In the genomic region with DNA sequence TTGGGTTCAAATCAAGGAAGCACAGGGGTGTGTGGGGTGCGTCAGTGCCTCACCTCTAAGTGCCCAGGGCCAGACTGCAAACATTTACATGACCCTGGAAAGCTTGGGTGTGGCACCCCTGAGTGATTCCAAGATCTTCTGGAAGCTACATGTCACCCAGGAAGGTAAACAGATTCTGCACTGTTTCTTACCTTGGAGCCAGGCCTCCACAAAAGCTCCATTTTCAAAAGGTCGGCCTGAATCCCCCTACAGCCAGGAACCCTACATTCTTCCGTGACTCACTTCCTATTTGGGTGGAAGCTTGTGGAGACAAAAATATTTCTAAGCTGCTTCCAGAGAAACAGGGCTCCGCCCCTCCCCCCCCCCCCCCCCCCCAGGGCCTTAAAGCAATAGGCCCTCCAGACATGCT, we compare ENCODE assay signal across 10 mouse cellular contexts. TPM values are rescaled to one million over a fixed set of nuclear protein-coding genes. Genes with fewer than 3 reads are reported as not detected.
DNase-seq lines count a peak whose midpoint lies in the region; ATAC-seq and TF ChIP-seq lines count a peak whose summit lies in the region.
"Had no signal": no experiment of that assay in that cellular context is flagged by ENCODE, and none has a peak within 500 bp of the region (broad histone marks: within the 10 kb centered on the region; RNA-seq: fewer than 3 reads in every experiment).

No protein-coding gene starts in this region.

- no peaks in the 10 kb centered on the region for H3K9me3 ChIP-seq in heart, embryonic 12.5 days (replicated peaks)
- H3K9me3 ChIP-seq in lung, embryonic 16.5 days (ENCODE audit: control insufficient read depth, low read length): no peaks in the 10 kb centered on the region
- H3K9me3 ChIP-seq in hindbrain, embryonic 11.5 days (ENCODE audit: control insufficient read depth, low read length): no peaks in the 10 kb centered on the region
- H3K9me3 ChIP-seq: liver, embryonic 15.5 days had no signal

- no peaks in the 10 kb centered on the region for H3K27me3 ChIP-seq in Patski
- no peaks in the 10 kb centered on the region for H3K27me3 ChIP-seq in heart, embryonic 12.5 days (replicated peaks)
- H3K27me3 ChIP-seq in lung, embryonic 16.5 days (ENCODE audit: control insufficient read depth, insufficient read depth, low read depth, low read length): no peaks in the 10 kb centered on the region
- no peaks in the 10 kb centered on the region for H3K27me3 ChIP-seq in hindbrain, embryonic 11.5 days (ENCODE audit: control insufficient read depth, insufficient read depth, low read length)
- H3K27me3 ChIP-seq: liver, embryonic 15.5 days had no signal

- H3K4me2 ChIP-seq in heart, embryonic 12.5 days: peak overlapping the region; percentile 48
- H3K4me2 ChIP-seq in lung, embryonic 16.5 days (ENCODE audit: low read depth, low read length): peak overlapping the region; percentile 39; the same call in 1 of the 2 replicates
- H3K4me2 ChIP-seq in hindbrain, embryonic 11.5 days (replicated peaks; ENCODE audit: low read depth, low read length): no peak overlapping the region
- H3K4me2 ChIP-seq: hindbrain, embryonic 14.5 days; liver, embryonic 15.5 days had no signal

- peak; percentile 15 for ATAC-seq in Patski
- ATAC-seq in heart, embryonic 12.5 days (ENCODE audit: insufficient number of reproducible peaks, low FRiP score): no peak
- peak; percentile 31; the same call in 1 of the 2 replicates for ATAC-seq in lung, embryonic 16.5 days (ENCODE audit: low read depth)
- no peak for ATAC-seq in hindbrain, embryonic 11.5 days (ENCODE audit: low FRiP score)

- H3K4me3 ChIP-seq in heart, embryonic 12.5 days: no peak overlapping the region; the same call in 1 of the 2 replicates
- no peak overlapping the region for H3K4me3 ChIP-seq in lung, embryonic 16.5 days (ENCODE audit: low read length)
- H3K4me3 ChIP-seq in hindbrain, embryonic 11.5 days (ENCODE audit: low read depth, low read length): no peak overlapping the region
- H3K4me3 ChIP-seq: liver, embryonic 15.5 days had no signal

- peak; percentile 15 for DNase-seq in gastrocnemius, postnatal 25 days
- no peak for DNase-seq in gastrocnemius, postnatal 10 days
- DNase-seq in Patski (ENCODE audit: low read depth, low spot score) (no peak), MN1 (ENCODE audit: low spot score) (no peak)
- DNase-seq in hindbrain, embryonic 11.5 days (ENCODE audit: low spot score): no peak
- no peak for DNase-seq in gastrocnemius, adult 18-20 months (ENCODE audit: low spot score)

- in situ Hi-C loops in Patski (cut with MboI; ENCODE audit: low pct_unique_long_range_greater_than_20kb): no loop called here

- H3K4me1 ChIP-seq in heart, embryonic 12.5 days (replicated peaks): peaks cover 21% of the 10 kb centered on the region
- peaks cover 12% of the 10 kb centered on the region; the same call in 1 of the 2 replicates for H3K4me1 ChIP-seq in lung, embryonic 16.5 days (replicated peaks; ENCODE audit: control insufficient read depth, insufficient read depth, low read length)
- no peaks in the 10 kb centered on the region for H3K4me1 ChIP-seq in hindbrain, embryonic 11.5 days (replicated peaks; ENCODE audit: control insufficient read depth, insufficient read depth, low read length)

- CTCF ChIA-PET in Patski (lab: Charles Lee): interaction anchor here (1.3 to 3.1 kb wide), 2 partner anchors 15 to 58 kb away, joined by 3 to 15 read pairs; no protein-coding TSS in a partner anchor

- peaks cover 14% of the 10 kb centered on the region for H3K36me3 ChIP-seq in heart, embryonic 12.5 days
- peaks cover 12% of the 10 kb centered on the region for H3K36me3 ChIP-seq in lung, embryonic 16.5 days (ENCODE audit: control insufficient read depth, insufficient read depth, low read length)
- 0 out of 2 replicates have a peak, but pooled peaks cover 3% of the 10 kb centered on the region for H3K36me3 ChIP-seq in hindbrain, embryonic 11.5 days (ENCODE audit: control insufficient read depth, insufficient read depth, low read length)

- no peak for TF ChIP-seq CTCF in Patski (IDR thresholded peaks at IDR 0.05)

- H3K27ac ChIP-seq in heart, embryonic 12.5 days (ENCODE audit: poor library complexity, severe bottlenecking): no peak overlapping the region
- H3K27ac ChIP-seq in lung, embryonic 16.5 days (ENCODE audit: low read length): peak overlapping the region; percentile 45; the same call in 1 of the 2 replicates
- H3K27ac ChIP-seq in hindbrain, embryonic 11.5 days (ENCODE audit: low read depth, low read length): no peak overlapping the region
- H3K27ac ChIP-seq: hindbrain, embryonic 14.5 days; liver, embryonic 15.5 days had no signal

- no peak overlapping the region for H3K9ac ChIP-seq in heart, embryonic 12.5 days
- H3K9ac ChIP-seq in lung, embryonic 16.5 days (ENCODE audit: low read length): no peak overlapping the region
- H3K9ac ChIP-seq in hindbrain, embryonic 11.5 days (ENCODE audit: low read depth, low read length): no peak overlapping the region
- H3K9ac ChIP-seq: hindbrain, embryonic 14.5 days; liver, embryonic 15.5 days had no signal

- POLR2A ChIA-PET in Patski (lab: Charles Lee): interaction anchor here (1.0 kb wide), 1 partner anchor 33 kb away, joined by 3 read pairs; no protein-coding TSS in a partner anchor

- WGBS in heart, embryonic 12.5 days: 28% methylated on average over 4 of the region's 4 CpGs
- 20% methylated on average over 3 of the region's 4 CpGs for WGBS in lung, embryonic 16.5 days
- WGBS in hindbrain, embryonic 11.5 days: 84% methylated on average over 4 of the region's 4 CpGs

RNA-seq across cellular contexts. Expression of a gene that starts 34.3 kb away (rescaled TPM):
- total RNA-seq in gastrocnemius, postnatal 25 days (2021): 10 to 100 TPM; 67.4 to 73.8 TPM
- total RNA-seq in gastrocnemius, postnatal 10 days (2021): 10 to 100 TPM; 64.1 to 68.9 TPM
- 50.3 TPM for polyA plus RNA-seq in Patski (2021)
- polyA plus RNA-seq in heart, embryonic 12.5 days (2016; fragmentation: Nextera tagmentation; extraction: Ambion mirVana): 24.1 and 25.9 TPM in 2 replicates
- 16.0 and 17.9 TPM in 2 replicates for polyA plus RNA-seq in lung, embryonic 16.5 days (2015; fragmentation: Nextera tagmentation; extraction: Ambion mirVana)
- 20.7 and 23.0 TPM in 2 replicates for polyA plus RNA-seq in hindbrain, embryonic 11.5 days (2014; fragmentation: Nextera tagmentation; extraction: Ambion mirVana)
- total RNA-seq in gastrocnemius, adult 18-20 months (2021): 10 to 100 TPM; 78.1 to 92.4 TPM

Comparison
In these comparisons a context has a peak if more than half of its experiments do, and no peak if none do; other contexts are left out.
1. ATAC-seq: peak in Patski (single experiment) and lung, embryonic 16.5 days (single experiment); none in heart, embryonic 12.5 days (single experiment) and hindbrain, embryonic 11.5 days (single experiment).